Mouse (Mus musculus) heart, postnatal 0 days (tissue): ENCODE data around the gene Gm20696.

Experiments used
- CTCF ChIP-seq: IDR thresholded peaks from 2 replicates; pipeline ENCODE4 v1.5.1; 2016; ENCODE audit warnings: antibody characterized with exemption, control low read depth, low read depth
- EP300 ChIP-seq: IDR thresholded peaks from 2 replicates; pipeline ENCODE4 v1.6.1; 2016; ENCODE audit warnings: antibody characterized with exemption, low read depth

DNA sequence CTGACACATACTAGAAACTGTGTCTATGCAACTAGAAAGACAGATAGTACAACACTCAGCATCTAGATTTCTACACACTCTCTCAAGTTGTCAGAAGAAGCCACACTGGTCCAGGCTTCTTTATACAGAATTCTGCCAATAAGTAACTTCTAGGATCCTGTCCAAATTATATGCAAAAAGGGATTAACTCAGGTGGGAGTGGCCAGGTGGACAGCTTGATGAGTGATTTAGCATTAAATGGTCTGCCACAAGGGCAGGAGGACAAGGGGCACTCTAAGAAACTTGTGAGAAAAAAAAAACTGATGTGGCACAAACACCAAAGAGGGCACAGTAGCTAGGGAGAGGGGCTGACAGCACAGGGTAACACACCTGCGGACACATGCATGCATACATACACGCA, 340.7 kb downstream of the Gm20696 start:
- no peak for TF ChIP-seq CTCF
- TF ChIP-seq EP300, result no peak
